17 mouse cellular contexts compared by ENCODE assay signal in genomic region chr5:142495321-142496096, GRCm38 (mm10). TPM values are rescaled to one million over a fixed set of nuclear protein-coding genes. Genes with fewer than 3 reads are reported as not detected.
DNase-seq lines count a peak whose midpoint lies in the region; ATAC-seq and TF ChIP-seq lines count a peak whose summit lies in the region.
"Had no signal": no experiment of that assay in that cellular context is flagged by ENCODE, and none has a peak within 500 bp of the region (broad histone marks: within the 10 kb centered on the region; RNA-seq: fewer than 3 reads in every experiment).

No protein-coding gene starts in this region.

- H3K36me3 ChIP-seq in hindbrain, embryonic 13.5 days: peaks cover 20% of the 10 kb centered on the region
- H3K36me3 ChIP-seq in hindbrain, embryonic 14.5 days (replicated peaks; ENCODE audit: control insufficient read depth, insufficient read depth): peaks cover 7% of the 10 kb centered on the region; the same call in 1 of the 2 replicates

- peak; percentile 46 for DNase-seq in adrenal gland, adult 2 months
- no peak for DNase-seq in adrenal gland, adult 8-10 months
- DNase-seq in hindbrain, embryonic 14.5 days (ENCODE audit: low spot score): no peak
- DNase-seq in cerebellum, postnatal 10 days: peak; percentile 75 to 84
- no peak for DNase-seq in spleen, adult 12 weeks (ENCODE audit: low spot score)
- DNase-seq in embryo, embryonic 10 days (ENCODE audit: low spot score): no peak
- DNase-seq: gastrocnemius, postnatal 10 days; kidney, adult 8-10 months; thymus, adult 18-20 months had no signal

- peak overlapping the region; percentile 12; the same call in 1 of the 2 replicates for H3K27ac ChIP-seq in hindbrain, embryonic 13.5 days
- no peak overlapping the region for H3K27ac ChIP-seq in hindbrain, embryonic 14.5 days
- no peak overlapping the region for H3K27ac ChIP-seq in bone marrow, adult 2 months (ENCODE audit: control insufficient read depth, insufficient read depth, low read depth, low read length, poor library complexity)
- H3K27ac ChIP-seq: embryonic facial prominence, embryonic 13.5 days had no signal

- WGBS in hindbrain, embryonic 13.5 days: 59% methylated on average over 14 of the region's 14 CpGs
- 56% methylated on average over 14 of the region's 14 CpGs for WGBS in hindbrain, embryonic 14.5 days
- WGBS in bone marrow, adult 2 months: 69% methylated on average over 14 of the region's 14 CpGs

- H3K27me3 ChIP-seq in hindbrain, embryonic 13.5 days: no peaks in the 10 kb centered on the region
- H3K27me3 ChIP-seq in hindbrain, embryonic 14.5 days (ENCODE audit: control insufficient read depth, insufficient read depth, low read length): no peaks in the 10 kb centered on the region
- H3K27me3 ChIP-seq: embryonic facial prominence, embryonic 13.5 days had no signal

- peaks cover 21% of the 10 kb centered on the region for H3K4me1 ChIP-seq in hindbrain, embryonic 13.5 days (replicated peaks)
- H3K4me1 ChIP-seq in hindbrain, embryonic 14.5 days (replicated peaks; ENCODE audit: control insufficient read depth, insufficient read depth, low read length): no peaks in the 10 kb centered on the region
- no peaks in the 10 kb centered on the region for H3K4me1 ChIP-seq in bone marrow, adult 2 months (ENCODE audit: control insufficient read depth, insufficient read depth, low read length)

- no peak for ATAC-seq in hindbrain, embryonic 13.5 days (ENCODE audit: low FRiP score)
- ATAC-seq in hindbrain, embryonic 14.5 days (ENCODE audit: low FRiP score): no peak
- ATAC-seq: forebrain, embryonic 16.5 days; lung, postnatal 0 days had no signal

- no peaks in the 10 kb centered on the region for H3K9me3 ChIP-seq in hindbrain, embryonic 13.5 days
- H3K9me3 ChIP-seq in hindbrain, embryonic 14.5 days (ENCODE audit: control insufficient read depth, low read length): no peaks in the 10 kb centered on the region
- H3K9me3 ChIP-seq: embryonic facial prominence, embryonic 13.5 days had no signal

- peak overlapping the region; percentile 43; the same call in 1 of the 2 replicates for H3K9ac ChIP-seq in hindbrain, embryonic 13.5 days
- H3K9ac ChIP-seq in hindbrain, embryonic 14.5 days: no peak overlapping the region

- 0 out of 2 replicates have a peak, but pooled peaks have one; percentile 12 for TF ChIP-seq POLR2A in bone marrow, adult 2 months (IDR thresholded peaks at IDR 0.05; ENCODE audit: borderline replicate concordance, control insufficient read depth, low read depth, low read length)

- no peak overlapping the region for H3K4me2 ChIP-seq in hindbrain, embryonic 13.5 days
- H3K4me2 ChIP-seq in hindbrain, embryonic 14.5 days (replicated peaks): no peak overlapping the region
- H3K4me2 ChIP-seq: embryonic facial prominence, embryonic 13.5 days; liver, embryonic 11.5 days had no signal

- no peak overlapping the region for H3K4me3 ChIP-seq in hindbrain, embryonic 13.5 days
- H3K4me3 ChIP-seq in hindbrain, embryonic 14.5 days (replicated peaks; ENCODE audit: low read length): no peak overlapping the region
- H3K4me3 ChIP-seq in bone marrow, adult 2 months (replicated peaks; ENCODE audit: control insufficient read depth, low read depth, low read length): no peak overlapping the region
- H3K4me3 ChIP-seq: embryonic facial prominence, embryonic 13.5 days had no signal

- no peak for TF ChIP-seq CTCF in bone marrow, adult 2 months (IDR thresholded peaks at IDR 0.05; ENCODE audit: control insufficient read depth, insufficient read depth, low read length)

RNA-seq across cellular contexts. Expression of gene Ap5z1, which starts 31.8 kb away (rescaled TPM):
- total RNA-seq in adrenal gland, adult 2 months (2021): 10 to 100 TPM; 18.5 to 22.7 TPM
- polyA plus RNA-seq in adrenal gland, adult 2 months (2012; rRNA removed): 75.8 and 77.7 TPM in 2 replicates
- total RNA-seq in adrenal gland, adult 8-10 months (2022): 10 to 100 TPM; 18.4 to 36.8 (median 26.5) TPM
- polyA plus RNA-seq in hindbrain, embryonic 13.5 days (2015; fragmentation: Nextera tagmentation; extraction: Ambion mirVana): 12.8 and 15.2 TPM in 2 replicates
- 12.6 and 12.9 TPM in 2 replicates for polyA plus RNA-seq in hindbrain, embryonic 14.5 days (2014; fragmentation: Nextera tagmentation; extraction: Ambion mirVana)
- polyA plus RNA-seq in bone marrow, adult 2 months (2011; ENCODE audit: insufficient read depth, insufficient read length, low replicate concordance, missing spikeins): 16.5 and 22.8 TPM in 2 replicates

RNA-seq across cellular contexts. Expression of gene Papolb, which starts 34.4 kb away (rescaled TPM):
- under 1 TPM; 0.09 to 0.21 TPM for total RNA-seq in adrenal gland, adult 2 months (2021)
- 0.03 TPM in 1 of 2 replicates, not detected in the other for polyA plus RNA-seq in adrenal gland, adult 2 months (2012; rRNA removed)
- under 1 TPM; 0.06 to 0.35 (median 0.26) TPM for total RNA-seq in adrenal gland, adult 8-10 months (2022)
- 0.23 and 0.31 TPM in 2 replicates for polyA plus RNA-seq in hindbrain, embryonic 13.5 days (2015; fragmentation: Nextera tagmentation; extraction: Ambion mirVana)
- 0.23 and 0.25 TPM in 2 replicates for polyA plus RNA-seq in hindbrain, embryonic 14.5 days (2014; fragmentation: Nextera tagmentation; extraction: Ambion mirVana)
- polyA plus RNA-seq in bone marrow, adult 2 months (2011; ENCODE audit: insufficient read depth, insufficient read length, low replicate concordance, missing spikeins): not detected in 2 replicates
- total RNA-seq: hematopoietic stem cell, adult 5-6 weeks had no signal
- polyA plus RNA-seq: spleen, adult 2 months had no signal

RNA-seq across cellular contexts. Expression of gene Radil, which starts 55.4 kb away (rescaled TPM):
- total RNA-seq in adrenal gland, adult 2 months (2021): 1 to 10 TPM; 3.5 to 9.3 TPM
- 4.9 and 8.3 TPM in 2 replicates for polyA plus RNA-seq in adrenal gland, adult 2 months (2012; rRNA removed)
- 1 to 10 TPM; 3.4 to 8.2 (median 4.1) TPM for total RNA-seq in adrenal gland, adult 8-10 months (2022)
- polyA plus RNA-seq in hindbrain, embryonic 13.5 days (2015; fragmentation: Nextera tagmentation; extraction: Ambion mirVana): 12.9 and 15.7 TPM in 2 replicates
- polyA plus RNA-seq in hindbrain, embryonic 14.5 days (2014; fragmentation: Nextera tagmentation; extraction: Ambion mirVana): 17.4 and 17.8 TPM in 2 replicates
- polyA plus RNA-seq in bone marrow, adult 2 months (2011; ENCODE audit: insufficient read depth, insufficient read length, low replicate concordance, missing spikeins): 2.2 TPM in 1 of 2 replicates, not detected in the other
- total RNA-seq: hematopoietic stem cell, adult 5-6 weeks had no signal

Comparison
In these comparisons a context has a peak if more than half of its experiments do, and no peak if none do; other contexts are left out.
1. DNase-seq: peak in adrenal gland, adult 2 months (single experiment) and cerebellum, postnatal 10 days (2 of 2); none in adrenal gland, adult 8-10 months (single experiment), hindbrain, embryonic 14.5 days (single experiment), spleen, adult 12 weeks (single experiment) and embryo, embryonic 10 days (single experiment).